Mouse (Mus musculus) testis, adult 2 months (tissue): Measurements from ENCODE around the gene Vstm5.

Experiments
- CTCF ChIP-seq: fragments of 200-500 bp; IDR thresholded peaks from 2 replicates; pipeline ENCODE4 v1.5.1; 2012; ENCODE audit warnings: low read depth, mild to moderate bottlenecking, inconsistent platforms, low read length, moderate library complexity; ENCODE audit not compliant: control insufficient read depth, insufficient read depth, insufficient replicate concordance
- POLR2A ChIP-seq: fragments of 200-500 bp; IDR thresholded peaks from 2 replicates; pipeline ENCODE4 v1.6.1; 2012; ENCODE audit warnings: low read depth, mild to moderate bottlenecking, inconsistent platforms, low read length, moderate library complexity; ENCODE audit not compliant: control insufficient read depth

DNA sequence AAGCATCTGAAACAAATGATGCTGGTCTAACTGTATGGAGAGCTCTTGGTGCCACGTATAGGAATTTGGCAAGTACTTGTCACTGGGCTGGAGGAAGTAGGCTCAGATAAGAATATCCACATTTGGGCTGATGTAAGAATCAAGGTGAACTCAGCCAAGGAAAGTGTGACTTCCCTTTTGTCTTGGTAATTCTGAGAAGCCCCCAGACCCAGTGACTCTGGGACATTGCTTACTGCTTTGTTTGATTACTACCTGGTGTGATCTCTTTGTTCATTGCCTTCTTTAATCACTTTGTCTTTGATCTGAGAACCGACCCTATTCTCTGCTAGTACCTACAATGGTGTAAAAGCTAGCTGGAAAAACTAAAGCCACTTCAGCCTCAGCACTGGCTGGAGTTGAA is 13.9 kb upstream of the Vstm5 start:
- TF ChIP-seq CTCF (no peak), POLR2A (no peak)
